Mouse (Mus musculus) bone marrow, adult 2 months (tissue): ENCODE data around the gene Cox15.

Experiments used
- CTCF ChIP-seq: fragments of 200-500 bp; IDR thresholded peaks from 2 replicates; pipeline ENCODE4 v1.5.1; 2011; ENCODE audit warnings: low read length, control low read depth; ENCODE audit not compliant: control insufficient read depth, insufficient read depth
- POLR2A ChIP-seq: fragments of 200-500 bp; IDR thresholded peaks from 2 replicates; pipeline ENCODE4 v1.6.1; 2011; ENCODE audit warnings: low read depth, mild to moderate bottlenecking, control low read depth, low read length, borderline replicate concordance; ENCODE audit not compliant: control insufficient read depth

- TF ChIP-seq POLR2A: no peak
- no peak for TF ChIP-seq CTCF
Observed at GRCm38 (mm10) chr19:43770584-43770983, 17.8 kb upstream of the Cox15 start.
